Mouse (Mus musculus): ENCODE data around the gene Vps50. TPM values are rescaled to one million over a fixed set of nuclear protein-coding genes. Genes with fewer than 3 reads are reported as not detected.
"Not testable (repeated sequence)": the region's sequence is repeated elsewhere in the genome, so short reads cannot be mapped to it uniquely, and the experiment has no call there.

Vps50 gene
- polyA plus RNA-seq, 1 experiment: 12.8 TPM

DNA sequence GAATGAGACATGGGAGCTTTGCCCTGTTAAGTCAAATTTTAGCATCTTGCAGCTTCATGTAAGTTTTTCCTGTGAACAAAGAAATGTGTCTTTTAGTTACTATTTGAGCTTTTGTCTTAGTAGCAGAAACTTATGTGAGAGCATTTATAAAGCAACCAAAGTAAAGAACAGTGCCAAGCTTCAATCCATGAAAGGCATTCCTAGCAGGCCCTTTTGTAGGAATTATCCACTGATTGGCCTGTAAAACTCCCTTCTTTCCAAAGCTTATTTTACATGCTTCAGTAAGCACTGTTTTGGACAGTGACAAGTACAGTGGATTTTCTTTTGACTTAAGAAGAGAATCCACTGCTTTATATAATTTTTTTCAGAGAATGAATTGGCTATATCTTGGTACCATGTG lies 64.1 kb downstream of the Vps50 start:
- Histone ChIP-seq H3K4me3 (ENCODE audit: insufficient read depth, low read depth, low read length) (no peak overlapping the region), H3K27ac (replicated peaks; ENCODE audit: low read depth, low read length) (no peak overlapping the region), H3K4me1 (ENCODE audit: control insufficient read depth, insufficient read depth, insufficient read length, low read length) (no peaks in the 10 kb centered on the region)

DNA sequence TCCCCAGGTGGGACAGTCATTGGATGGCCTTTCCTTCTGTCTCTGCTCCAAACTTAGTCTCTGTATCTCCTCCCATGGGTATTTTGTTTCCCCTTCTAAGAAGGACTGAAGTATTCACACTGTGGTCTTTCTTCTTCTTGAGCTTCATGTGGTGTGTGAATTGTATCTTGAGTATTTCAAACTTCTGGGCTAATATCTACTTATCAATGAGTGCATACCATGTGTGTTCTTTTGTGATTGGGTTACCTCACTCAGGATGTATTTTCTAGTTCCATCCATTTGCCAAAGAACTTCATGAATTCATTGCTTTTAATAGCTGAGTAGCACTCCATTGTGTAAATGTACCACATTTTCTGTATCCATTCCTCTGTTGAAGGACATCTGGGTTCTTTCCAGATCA lies 65.9 kb downstream of the Vps50 start:
- not testable (repeated sequence) for H3K27ac ChIP-seq (replicated peaks; ENCODE audit: low read depth, low read length); H3K4me1 ChIP-seq (ENCODE audit: control insufficient read depth, insufficient read depth, insufficient read length, low read length); H3K4me3 ChIP-seq (ENCODE audit: insufficient read depth, low read depth, low read length)

DNA sequence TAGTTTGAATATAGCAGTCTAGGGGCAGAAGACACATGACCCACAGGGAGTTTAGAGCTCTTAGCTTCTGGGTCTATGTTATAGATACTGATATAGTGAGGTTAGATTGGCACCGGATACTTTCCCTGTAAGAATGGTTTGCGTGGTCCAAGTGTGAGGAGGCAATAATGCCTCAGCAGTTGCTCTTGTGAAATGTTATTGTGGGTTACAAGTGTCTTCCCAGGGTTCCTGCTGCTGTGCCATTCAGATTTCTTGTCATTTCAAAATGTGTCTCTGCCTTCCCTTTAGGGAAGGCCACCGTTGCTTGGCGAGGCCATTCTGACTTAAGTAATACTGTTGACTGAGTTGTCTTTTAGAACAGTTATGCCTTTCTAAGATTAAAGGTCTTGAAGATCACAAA lies 66.8 kb downstream of the Vps50 start:
- Histone ChIP-seq H3K4me3 (ENCODE audit: insufficient read depth, low read depth, low read length) (no peak overlapping the region), H3K27ac (replicated peaks; ENCODE audit: low read depth, low read length) (no peak overlapping the region), H3K4me1 (ENCODE audit: control insufficient read depth, insufficient read depth, insufficient read length, low read length) (no peaks in the 10 kb centered on the region)

DNA sequence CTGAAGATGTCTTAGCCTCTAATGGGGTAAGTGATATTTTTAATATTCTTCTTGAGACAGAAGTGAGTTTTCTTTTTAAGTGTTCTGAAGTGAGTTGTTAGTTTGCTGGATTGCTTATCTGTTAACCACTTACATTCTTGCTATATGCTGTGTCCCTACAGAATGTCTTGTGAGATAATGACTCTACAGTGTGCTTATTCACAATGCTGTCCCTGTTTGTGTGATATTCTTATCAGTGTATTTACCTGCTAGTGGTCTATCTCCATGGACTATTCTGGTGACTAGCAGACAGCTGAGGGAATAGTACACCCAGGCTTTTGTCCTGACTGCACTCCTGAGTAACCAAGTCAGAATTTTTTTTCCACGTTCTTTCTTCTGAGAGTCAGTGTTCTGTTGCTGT lies 67.5 kb downstream of the Vps50 start:
- Histone ChIP-seq H3K4me3 (ENCODE audit: insufficient read depth, low read depth, low read length) (no peak overlapping the region), H3K27ac (replicated peaks; ENCODE audit: low read depth, low read length) (no peak overlapping the region), H3K4me1 (ENCODE audit: control insufficient read depth, insufficient read depth, insufficient read length, low read length) (no peaks in the 10 kb centered on the region)

DNA sequence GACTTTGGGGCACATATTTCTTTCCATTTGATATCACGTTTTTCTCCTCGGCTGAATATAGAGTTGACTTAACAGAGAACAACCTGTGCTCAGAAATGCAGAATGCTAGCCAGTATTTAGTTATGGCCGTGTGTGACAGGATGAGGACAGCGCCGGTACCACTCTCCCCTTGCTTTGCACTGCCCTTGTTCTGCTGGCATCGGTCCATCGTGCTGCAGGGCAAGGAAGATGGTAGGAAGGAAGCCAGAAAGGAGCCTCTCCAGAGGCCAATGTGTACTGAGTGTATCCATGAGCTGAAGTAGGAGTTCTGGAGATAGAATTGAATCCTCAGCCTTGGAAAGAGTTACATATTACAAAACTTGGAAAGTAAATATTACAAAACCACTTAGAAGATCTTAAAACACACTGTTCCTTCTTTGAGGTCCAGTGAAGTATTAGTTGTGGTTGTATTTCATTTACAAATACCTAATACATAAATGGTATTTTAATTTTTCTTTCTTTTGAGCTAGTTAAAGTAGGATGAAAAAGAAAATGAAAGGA lies 69.0 kb downstream of the Vps50 start:
- H3K4me3 ChIP-seq (ENCODE audit: insufficient read depth, low read depth, low read length): no peak overlapping the region
- H3K27ac ChIP-seq (replicated peaks; ENCODE audit: low read depth, low read length): no peak overlapping the region
- H3K4me1 ChIP-seq (ENCODE audit: control insufficient read depth, insufficient read depth, insufficient read length, low read length): no peaks in the 10 kb centered on the region

DNA sequence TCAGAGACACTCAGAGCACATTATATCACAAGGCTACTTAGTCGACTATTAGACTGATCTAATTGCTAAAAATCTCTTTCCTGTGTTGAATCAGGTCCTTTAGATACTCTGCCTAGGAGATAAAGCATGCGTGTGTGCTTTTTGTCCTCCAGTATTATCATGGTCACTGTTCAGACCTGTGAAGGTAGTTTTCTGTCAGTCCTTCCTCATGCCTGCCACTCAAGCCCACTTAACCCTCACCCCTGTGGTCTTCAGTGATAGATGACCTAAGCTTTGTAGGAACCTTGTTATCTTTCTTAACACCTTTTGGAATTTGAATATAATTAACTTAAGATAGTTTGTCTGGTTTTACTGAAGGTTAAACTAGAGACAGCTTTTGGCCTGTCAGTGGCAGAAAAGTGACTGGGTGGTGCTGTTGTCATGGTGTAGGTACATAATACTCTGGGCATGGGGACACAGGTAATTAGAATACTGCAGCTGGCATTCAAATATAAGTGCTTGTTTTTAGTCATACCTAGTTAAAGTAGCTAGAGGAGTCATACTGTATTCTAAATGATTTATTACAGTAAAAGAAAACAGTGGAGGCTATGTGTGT lies 74.1 kb downstream of the Vps50 start:
- no peaks in the 10 kb centered on the region for H3K4me1 ChIP-seq (ENCODE audit: control insufficient read depth, insufficient read depth, insufficient read length, low read length)
- no peak overlapping the region for H3K4me3 ChIP-seq (ENCODE audit: insufficient read depth, low read depth, low read length)
- H3K27ac ChIP-seq (replicated peaks; ENCODE audit: low read depth, low read length): no peak overlapping the region

DNA sequence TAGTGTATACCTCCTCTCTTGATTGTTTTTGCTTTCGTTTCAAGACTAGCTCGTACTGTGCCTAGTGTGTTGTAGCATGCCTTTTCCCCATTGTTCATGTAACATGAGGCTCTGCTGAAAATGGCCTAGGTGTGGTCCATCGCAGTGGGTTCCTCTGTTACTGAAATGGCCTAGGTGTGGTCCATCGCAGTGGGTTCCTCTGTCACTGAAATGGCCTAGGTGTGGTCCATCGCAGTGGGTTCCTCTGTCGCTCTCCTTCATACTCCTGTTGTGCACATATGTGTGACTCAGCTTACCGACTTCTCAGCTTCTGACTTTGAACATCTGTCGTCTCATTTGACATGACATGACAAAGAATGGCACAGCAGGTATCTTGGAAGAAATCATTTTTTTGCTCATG lies 75.6 kb downstream of the Vps50 start:
- no peaks in the 10 kb centered on the region for H3K4me1 ChIP-seq (ENCODE audit: control insufficient read depth, insufficient read depth, insufficient read length, low read length)
- no peak overlapping the region for H3K4me3 ChIP-seq (ENCODE audit: insufficient read depth, low read depth, low read length)
- H3K27ac ChIP-seq (replicated peaks; ENCODE audit: low read depth, low read length): no peak overlapping the region

DNA sequence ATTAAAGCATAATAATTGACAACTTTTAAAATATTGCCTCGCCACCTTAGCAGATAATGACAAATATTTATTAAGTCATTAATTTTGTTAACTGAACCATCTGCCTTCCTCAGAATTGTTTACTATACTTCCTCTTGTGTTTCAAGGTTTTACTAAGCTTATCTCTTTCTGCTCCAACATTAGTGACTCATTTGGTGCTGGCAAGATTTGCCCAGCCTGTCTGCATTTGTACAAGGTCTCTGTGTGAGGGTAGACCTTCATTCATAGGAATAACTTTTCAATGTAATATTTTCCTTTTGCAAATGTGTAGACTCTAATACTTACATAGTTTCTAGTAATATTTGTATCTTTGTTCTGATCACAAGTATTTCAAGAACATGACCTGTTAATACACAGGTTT lies 87.2 kb downstream of the Vps50 start:
- no peak overlapping the region for H3K4me3 ChIP-seq (ENCODE audit: insufficient read depth, low read depth, low read length)
- H3K4me1 ChIP-seq (ENCODE audit: control insufficient read depth, insufficient read depth, insufficient read length, low read length): no peaks in the 10 kb centered on the region
- no peak overlapping the region for H3K27ac ChIP-seq (replicated peaks; ENCODE audit: low read depth, low read length)

DNA sequence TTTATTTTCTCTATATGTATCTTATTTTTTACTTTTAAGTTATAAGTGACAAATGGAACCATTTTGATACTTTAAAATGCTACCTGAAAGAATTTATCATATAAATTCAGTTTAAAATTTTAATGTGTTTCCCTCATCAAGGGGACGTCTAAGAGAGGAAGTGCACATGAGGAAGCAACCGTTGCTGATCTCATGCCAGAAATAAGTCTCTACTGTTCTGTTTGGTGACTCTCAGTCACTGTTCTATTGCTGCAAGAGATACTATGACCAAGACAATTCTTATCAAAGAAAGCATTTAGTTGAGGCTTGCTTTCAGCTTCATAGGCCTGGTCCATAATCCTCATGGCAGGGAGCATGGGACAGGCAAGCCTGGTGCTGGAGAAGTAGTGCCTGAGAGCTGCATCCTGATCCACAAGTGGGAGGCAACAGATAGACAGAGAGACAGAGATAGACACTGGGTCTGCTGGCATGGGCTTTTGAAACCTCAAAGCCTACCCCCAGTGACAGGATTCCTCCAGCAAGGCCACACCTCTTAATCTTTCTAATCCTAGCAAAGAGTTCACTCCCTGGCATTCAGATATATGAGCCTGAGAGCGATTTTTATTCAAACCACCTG lies 92.2 kb downstream of the Vps50 start:
- Histone ChIP-seq H3K27ac (replicated peaks; ENCODE audit: low read depth, low read length) (no peak overlapping the region), H3K4me1 (ENCODE audit: control insufficient read depth, insufficient read depth, insufficient read length, low read length) (no peaks in the 10 kb centered on the region), H3K4me3 (ENCODE audit: insufficient read depth, low read depth, low read length) (no peak overlapping the region)

DNA sequence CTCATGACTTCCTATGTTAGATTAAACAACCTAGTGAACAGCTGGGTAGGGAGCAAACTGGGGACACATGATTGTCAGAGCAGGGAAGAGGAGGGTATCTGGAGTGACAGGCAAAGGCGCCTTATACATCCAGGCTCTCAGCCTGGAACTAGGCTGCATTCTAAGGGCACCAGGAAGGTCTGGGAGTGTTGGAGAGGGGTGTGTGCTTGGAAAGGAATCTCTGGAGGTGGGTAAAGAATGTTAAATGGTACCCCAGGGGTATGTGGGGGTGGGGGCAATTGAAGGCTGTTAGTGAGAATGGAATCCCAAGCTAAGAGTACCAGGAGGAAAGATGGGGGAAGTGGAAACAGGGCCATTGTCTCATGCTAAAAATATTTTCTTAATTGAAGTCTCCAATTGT lies 96.1 kb downstream of the Vps50 start:
- no peak overlapping the region for H3K27ac ChIP-seq (replicated peaks; ENCODE audit: low read depth, low read length)
- H3K4me1 ChIP-seq (ENCODE audit: control insufficient read depth, insufficient read depth, insufficient read length, low read length): no peaks in the 10 kb centered on the region
- no peak overlapping the region for H3K4me3 ChIP-seq (ENCODE audit: insufficient read depth, low read depth, low read length)

DNA sequence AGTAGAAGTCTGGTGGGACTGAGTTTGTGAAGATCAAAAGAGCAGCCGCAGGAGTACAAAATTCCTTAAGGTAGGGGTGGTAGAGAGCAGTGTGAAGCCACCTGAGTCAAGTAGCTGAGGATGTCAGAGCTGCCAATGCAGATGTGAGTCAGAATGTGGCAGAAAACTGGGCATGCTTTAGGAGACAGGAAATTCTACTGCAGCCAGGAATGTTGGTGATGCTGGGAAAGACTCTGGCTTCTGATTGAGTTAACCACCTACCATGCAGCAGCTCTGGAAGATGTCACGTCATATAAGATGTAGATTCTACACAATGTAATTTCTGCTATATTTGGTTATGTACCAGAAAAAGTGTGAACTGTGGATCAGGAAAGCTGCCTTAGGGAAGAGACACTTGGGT lies 114.6 kb downstream of the Vps50 start:
- Histone ChIP-seq H3K4me3 (ENCODE audit: insufficient read depth, low read depth, low read length) (no peak overlapping the region), H3K4me1 (ENCODE audit: control insufficient read depth, insufficient read depth, insufficient read length, low read length) (no peaks in the 10 kb centered on the region), H3K27ac (replicated peaks; ENCODE audit: low read depth, low read length) (no peak overlapping the region)

DNA sequence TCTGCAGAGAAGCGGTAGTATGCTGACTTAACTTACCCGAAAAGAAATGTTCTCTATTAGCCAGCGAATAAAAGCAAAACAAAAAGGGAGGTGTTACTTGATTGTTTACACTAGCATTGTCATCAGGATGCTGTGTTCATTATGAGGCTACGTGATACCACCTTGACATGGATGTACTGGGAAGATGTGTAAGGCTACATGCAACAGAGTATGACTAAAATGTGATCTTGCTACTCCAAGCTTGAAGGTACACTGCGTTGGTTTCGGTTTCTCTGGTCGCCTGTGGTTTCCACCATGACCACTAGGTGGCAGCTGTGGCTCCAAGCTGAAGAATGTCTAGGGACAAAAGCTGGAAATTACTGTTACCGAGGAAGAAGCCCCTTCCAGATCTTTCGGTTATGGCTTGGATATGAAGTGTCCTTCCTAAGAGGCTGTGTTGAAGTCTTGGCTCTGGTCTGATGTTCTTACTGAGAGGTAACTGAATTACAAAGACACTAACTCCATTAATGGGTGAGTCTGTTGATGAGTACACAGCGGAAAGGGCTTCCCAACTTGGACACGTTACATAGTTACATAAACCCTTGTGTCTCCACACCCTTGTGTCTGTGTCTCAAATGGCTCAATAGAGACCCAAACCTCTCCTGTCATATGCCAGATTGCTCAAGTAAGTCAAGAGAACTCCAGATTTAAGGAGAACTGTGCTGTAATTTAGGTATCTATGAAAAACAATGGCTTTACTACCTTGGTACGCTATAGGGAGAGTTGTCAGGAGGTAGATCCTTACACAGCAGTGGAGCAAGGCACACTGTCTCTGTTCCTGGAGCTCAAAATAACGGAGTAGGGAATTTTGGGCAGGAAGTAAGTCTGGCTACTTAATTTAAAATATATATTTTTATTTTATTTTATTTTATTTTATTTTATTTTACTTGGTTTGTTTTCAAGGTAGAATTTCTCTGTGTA lies 122.5 kb downstream of the Vps50 start:
- H3K4me3 ChIP-seq (ENCODE audit: insufficient read depth, low read depth, low read length); H3K4me1 ChIP-seq (ENCODE audit: control insufficient read depth, insufficient read depth, insufficient read length, low read length); H3K27ac ChIP-seq (replicated peaks; ENCODE audit: low read depth, low read length): not testable (repeated sequence)

Other genes starting within 250 kb of the Vps50 start
- gene Samd9l, start 98.8 kb upstream of the Vps50 start, polyA plus RNA-seq (2012; ENCODE audit: insufficient read depth, insufficient read length, missing spikeins): 6.4 and 6.6 TPM in 2 replicates
- gene Hepacam2, start 84 bp upstream of the Vps50 start, polyA plus RNA-seq (2012; ENCODE audit: insufficient read depth, insufficient read length, missing spikeins): 1.2 and 1.3 TPM in 2 replicates

All from brown adipose tissue, adult 24 weeks (tissue).